Mouse (Mus musculus) midbrain, postnatal 0 days (tissue): ENCODE data around the gene Polr3gl. TPM values are rescaled to one million over a fixed set of nuclear protein-coding genes. Genes with fewer than 3 reads are reported as not detected.

Source experiments
- ATAC-seq: fragments of 200-750 bp; cut with Nextera tagmentation; 2 replicates; pipeline ENCODE4 v1.8.0; 2017; ENCODE audit warnings: moderate number of reproducible peaks, mild to moderate bottlenecking, moderate TSS enrichment, moderate library complexity; ENCODE audit not compliant: low FRiP score
- DNase-seq: peaks from one replicate; pipeline ENCODE4 v3.0.0-alpha.2; 2015; ENCODE audit warnings: low spot score
- H3K27ac ChIP-seq: fragments of 300-500 bp; sonication (generic); 2 replicates; pipeline ENCODE4 v1.5.1; 2014; ENCODE audit warnings: low read depth, mild to moderate bottlenecking, low read length, mixed read lengths
- H3K27me3 ChIP-seq: fragments of 300-500 bp; sonication (generic); 2 replicates; pipeline ENCODE4 v1.6.1; 2014; ENCODE audit warnings: low read length, control low read depth, mixed read lengths; ENCODE audit not compliant: insufficient read depth
- H3K36me3 ChIP-seq: fragments of 300-500 bp; sonication (generic); 2 replicates; pipeline ENCODE4 v1.6.1; 2014; ENCODE audit warnings: low read length, control low read depth, mixed read lengths; ENCODE audit not compliant: insufficient read depth
- H3K4me1 ChIP-seq: fragments of 300-500 bp; sonication (generic); 2 replicates; pipeline ENCODE4 v1.6.1; 2014; ENCODE audit warnings: mild to moderate bottlenecking, control low read depth, antibody characterized with exemption, low read length, mixed read lengths; ENCODE audit not compliant: insufficient read depth
- H3K4me2 ChIP-seq: fragments of 300-500 bp; sonication (generic); 2 replicates; pipeline ENCODE4 v1.6.1; 2014; ENCODE audit warnings: low read depth, mild to moderate bottlenecking, low read length, mixed read lengths; ENCODE audit not compliant: poor library complexity, severe bottlenecking
- H3K4me3 ChIP-seq: fragments of 300-500 bp; sonication (generic); 2 replicates; pipeline ENCODE4 v1.5.1; 2014; ENCODE audit warnings: low read depth, mild to moderate bottlenecking, low read length, moderate library complexity
- H3K9ac ChIP-seq: fragments of 300-500 bp; sonication (generic); replicated peaks from 2 replicates; pipeline ENCODE4 v1.6.1; 2014; ENCODE audit warnings: mild to moderate bottlenecking, low read length, moderate library complexity, mixed read lengths; ENCODE audit not compliant: poor library complexity, severe bottlenecking
- H3K9me3 ChIP-seq: fragments of 300-500 bp; sonication (generic); 2 replicates; pipeline ENCODE4 v1.6.1; 2016; ENCODE audit warnings: low read length, control low read depth
- CTCF ChIP-seq: IDR thresholded peaks from 2 replicates; pipeline ENCODE4 v1.5.1; 2016; ENCODE audit warnings: antibody characterized with exemption, mild to moderate bottlenecking
- WGBS: fragments of 180-500 bp; shearing (Covaris S2); extraction: QIAGEN DNeasy Blood & Tissue Kit; methylation state at CpG from one replicate; pipeline ENCODE4 v1.1.7; 2014; 5-methylcytosine and 5-hydroxymethylcytosine counted together
- polyA plus RNA-seq: library from polyadenylated mRNA; unstranded; fragments of >200 nt; fragmentation: Nextera tagmentation; extraction: Ambion mirVana; gene quantifications from 2 replicates; pipeline ENCODE4 v1.2.1, GENCODE M21; 2015
- total RNA-seq: library from RNA; depleted of rRNA; stranded (reverse); fragments of >200 nt; gene quantifications from 2 replicates; pipeline ENCODE4 v1.2.3, GENCODE M21; 2014

Polr3gl gene
- total and polyA plus RNA-seq, 2 experiments from 2014 or later: 16.2 to 32.0 TPM

- Histone ChIP-seq H3K27ac (0 out of 2 replicates have a peak overlapping the region, but pooled peaks have one; percentile 51), H3K9me3 (no peaks in the 10 kb centered on the region), H3K4me2 (no peak overlapping the region), H3K27me3 (no peaks in the 10 kb centered on the region), H3K4me3 (no peak overlapping the region), H3K36me3 (no peaks in the 10 kb centered on the region), H3K9ac (no peak overlapping the region; the same call in 1 of the 2 replicates), H3K4me1 (0 out of 2 replicates have a peak, but pooled peaks cover 3% of the 10 kb centered on the region)
- DNase-seq (no peak), ATAC-seq (no peak)
- 56% methylated on average over 6 of the region's 6 CpGs for WGBS
- TF ChIP-seq CTCF: no peak
These were observed 12.8 kb downstream of the Polr3gl start for GRCm38 (mm10) chr3:96581141-96581540.

- H3K4me3 ChIP-seq: peak overlapping the region; percentile 25
- no peaks in the 10 kb centered on the region for H3K9me3 ChIP-seq
- H3K4me1 ChIP-seq: 0 out of 2 replicates have a peak, but pooled peaks cover 3% of the 10 kb centered on the region
- peak; percentile 100 for TF ChIP-seq CTCF
- DNase-seq: peak; percentile 91
- 0 out of 2 replicates have a peak overlapping the region, but pooled peaks have one; percentile 51 for H3K27ac ChIP-seq
- peak overlapping the region; percentile 55 for H3K9ac ChIP-seq
- peak; percentile 71 for ATAC-seq
- H3K36me3 ChIP-seq: no peaks in the 10 kb centered on the region
- H3K4me2 ChIP-seq: peak overlapping the region; percentile 52
- 13% methylated on average over 16 of the region's 16 CpGs for whole genome bisulfite sequencing
- H3K27me3 ChIP-seq: no peaks in the 10 kb centered on the region
These were observed 14.0 kb downstream of the Polr3gl start for GRCm38 (mm10) chr3:96579885-96580454.

GRCm38 (mm10) chr3:96579239-96579750 lies 14.7 kb downstream of the Polr3gl start:
- Histone ChIP-seq H3K9me3 (no peaks in the 10 kb centered on the region), H3K27ac (no peak overlapping the region), H3K36me3 (no peaks in the 10 kb centered on the region), H3K4me3 (no peak overlapping the region), H3K4me1 (0 out of 2 replicates have a peak, but pooled peaks cover 3% of the 10 kb centered on the region), H3K4me2 (no peak overlapping the region), H3K27me3 (no peaks in the 10 kb centered on the region), H3K9ac (no peak overlapping the region)
- no peak for TF ChIP-seq CTCF
- WGBS: 78% methylated on average over 4 of the region's 4 CpGs
- ATAC-seq: no peak
- DNase-seq: no peak

- Histone ChIP-seq H3K4me2 (no peak overlapping the region), H3K27me3 (no peaks in the 10 kb centered on the region), H3K9me3 (no peaks in the 10 kb centered on the region), H3K9ac (no peak overlapping the region), H3K36me3 (no peaks in the 10 kb centered on the region), H3K4me3 (no peak overlapping the region), H3K27ac (no peak overlapping the region), H3K4me1 (0 out of 2 replicates have a peak, but pooled peaks cover 3% of the 10 kb centered on the region)
- WGBS: 75% methylated on average over 12 of the region's 12 CpGs
- ATAC-seq (no peak), DNase-seq (no peak)
- TF ChIP-seq CTCF: no peak
These were observed 15.3 kb downstream of the Polr3gl start for GRCm38 (mm10) chr3:96578561-96579238.

DNA sequence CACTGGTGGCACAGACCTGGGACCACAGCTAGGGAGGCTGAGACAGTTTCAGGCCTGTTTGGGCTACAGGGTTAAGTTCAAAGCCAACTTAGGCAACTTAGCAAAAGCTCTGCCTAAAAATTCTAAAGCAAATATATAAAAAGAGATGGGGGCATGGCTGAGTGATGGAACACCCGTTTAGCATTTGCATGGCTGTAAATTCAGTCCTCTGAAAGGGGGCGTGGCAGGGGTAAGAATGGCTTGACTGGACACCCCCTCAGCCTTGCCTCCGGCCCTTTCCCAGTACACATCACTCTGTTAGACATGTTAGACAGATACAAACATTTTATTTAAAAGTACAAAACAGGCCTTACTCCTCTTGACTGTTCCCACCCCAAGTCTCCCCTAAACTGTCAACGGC lies 16.4 kb downstream of the Polr3gl start:
- WGBS: 78% methylated on average over 4 of the region's 4 CpGs

More for the DNA sequence above, 16.4 kb downstream of the Polr3gl start:
- Histone ChIP-seq H3K27ac (peak overlapping the region; percentile 74), H3K4me2 (no peak overlapping the region), H3K9ac (no peak overlapping the region), H3K36me3 (no peaks in the 10 kb centered on the region), H3K27me3 (no peaks in the 10 kb centered on the region), H3K4me1 (0 out of 2 replicates have a peak, but pooled peaks cover 3% of the 10 kb centered on the region), H3K9me3 (no peaks in the 10 kb centered on the region), H3K4me3 (no peak overlapping the region)
- no peak for TF ChIP-seq CTCF
- no peak for DNase-seq
- no peak for ATAC-seq
